Mouse (Mus musculus) spleen, postnatal 10 days (tissue): Measurements from ENCODE around the gene Pdcd2.

Source experiments
- DNase-seq, 2 experiments: peaks; one replicate each; pipeline ENCODE4 v3.0.0; 2021 to 2022; ENCODE audit warnings: low spot score in 2 of 2

Pdcd2 gene

GRCm38 (mm10) chr17:15498753-15499113 lies 28.4 kb downstream of the Pdcd2 start:
- DNase-seq, result no peak

GRCm38 (mm10) chr17:15497882-15498752 lies 29.0 kb downstream of the Pdcd2 start:
- DNase-seq, result peak; percentile 93 to 97

GRCm38 (mm10) chr17:15490542-15490941 lies 36.6 kb downstream of the Pdcd2 start:
- no peak for DNase-seq

DNA sequence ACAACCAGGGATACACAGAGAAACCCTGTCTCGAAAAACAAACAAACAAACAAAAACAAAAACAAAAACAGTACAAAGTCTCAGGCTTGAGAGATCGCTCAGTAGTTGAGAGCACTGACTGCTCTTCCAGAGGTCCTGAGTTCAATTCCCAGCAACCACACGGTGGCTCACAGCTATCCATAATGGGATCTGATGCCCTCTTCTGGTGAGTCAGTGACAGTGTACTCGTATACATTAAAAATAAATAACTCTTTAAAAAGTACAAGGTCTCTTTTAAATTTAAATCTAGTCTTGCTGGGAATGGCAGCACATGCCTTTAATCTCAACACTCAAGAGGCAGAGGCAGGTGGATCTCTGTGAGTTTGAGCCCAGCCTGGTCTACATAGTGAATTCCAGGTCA lies 54.4 kb downstream of the Pdcd2 start:
- no peak for DNase-seq
